Mouse (Mus musculus) stomach, postnatal 0 days (tissue): Measurements from ENCODE around the gene Adcy2.

Experiments
- CTCF ChIP-seq: IDR thresholded peaks from 2 replicates; pipeline ENCODE4 v1.5.1; 2016; ENCODE audit warnings: antibody characterized with exemption, low read depth, mild to moderate bottlenecking, moderate library complexity
- EP300 ChIP-seq: optimal IDR thresholded peaks from 2 replicates; pipeline ENCODE3; 2016; ENCODE audit warnings: antibody characterized with exemption

- TF ChIP-seq CTCF: no peak
- TF ChIP-seq EP300: no peak
Observed at GRCm38 (mm10) chr13:69020574-69020973, 21.2 kb upstream of the Adcy2 start.
